Comparison of ENCODE assay signal across 34 mouse cellular contexts in genomic region chr5:110944326-110944725, GRCm38 (mm10).
"Had no signal": no experiment of that assay in that cellular context is flagged by ENCODE, and none has a peak within 500 bp of the region (broad histone marks: within the 10 kb centered on the region; RNA-seq: fewer than 3 reads in every experiment).

No protein-coding gene starts in this region.

- H3K9me3 ChIP-seq: heart, embryonic 10.5 days; heart, embryonic 12.5 days; heart, embryonic 13.5 days; heart, embryonic 15.5 days; hindbrain, embryonic 10.5 days; hindbrain, embryonic 13.5 days; hindbrain, embryonic 15.5 days; intestine, embryonic 15.5 days; kidney, embryonic 15.5 days had no signal

- H3K27me3 ChIP-seq: heart, embryonic 15.5 days; hindbrain, embryonic 13.5 days; hindbrain, embryonic 15.5 days; intestine, embryonic 15.5 days; kidney, embryonic 15.5 days had no signal

- H3K4me2 ChIP-seq: heart, embryonic 11.5 days; heart, embryonic 12.5 days; heart, embryonic 13.5 days; heart, embryonic 15.5 days; hindbrain, embryonic 13.5 days; hindbrain, embryonic 15.5 days; intestine, embryonic 15.5 days; kidney, embryonic 15.5 days had no signal

- ATAC-seq: hindbrain, embryonic 16.5 days; hindbrain, postnatal 0 days; inflammation-experienced regulatory T-cells, adult 6 months; intestine, embryonic 15.5 days; intestine, embryonic 16.5 days; intestine, postnatal 0 days had no signal

- H3K27ac ChIP-seq: heart, embryonic 10.5 days; heart, embryonic 13.5 days; heart, embryonic 15.5 days; hindbrain, embryonic 10.5 days; hindbrain, embryonic 13.5 days; hindbrain, embryonic 15.5 days; hindbrain, postnatal 0 days; intestine, embryonic 15.5 days; kidney, embryonic 15.5 days; kidney, postnatal 0 days; layer of hippocampus, adult 2 months; left cerebral cortex, adult 2 months had no signal

- H3K4me1 ChIP-seq: intestine, embryonic 15.5 days had no signal

- H3K4me3 ChIP-seq: heart, embryonic 10.5 days; heart, embryonic 12.5 days; heart, embryonic 13.5 days; heart, embryonic 15.5 days; hindbrain, embryonic 10.5 days; hindbrain, embryonic 13.5 days; hindbrain, embryonic 15.5 days; intestine, embryonic 15.5 days; kidney, embryonic 15.5 days; layer of hippocampus, adult 2 months; left cerebral cortex, adult 2 months had no signal

- H3K36me3 ChIP-seq: heart, embryonic 10.5 days; heart, embryonic 12.5 days; heart, embryonic 13.5 days; heart, embryonic 15.5 days; hindbrain, embryonic 10.5 days; hindbrain, embryonic 13.5 days; hindbrain, embryonic 15.5 days; intestine, embryonic 15.5 days; kidney, embryonic 15.5 days had no signal

- H3K9ac ChIP-seq: heart, embryonic 12.5 days; heart, embryonic 13.5 days; heart, embryonic 15.5 days; hindbrain, embryonic 13.5 days; hindbrain, embryonic 15.5 days; intestine, embryonic 15.5 days; kidney, embryonic 15.5 days had no signal

- DNase-seq: heart, postnatal 10 days; heart, postnatal 14 days; heart, postnatal 36 days; heart, postnatal 4 days; kidney, adult 11 months; kidney, adult 18-20 months; kidney, adult 2 months; kidney, adult 8-10 months; kidney, adult 9 months; kidney, postnatal 10 days; kidney, postnatal 14 days; kidney, postnatal 25 days; kidney, postnatal 36 days; kidney, postnatal 4 days; layer of hippocampus, adult 9-11 months; layer of hippocampus, postnatal 36 days had no signal
